Mouse (Mus musculus): ENCODE results near the gene Cela1. TPM values are rescaled to one million over a fixed set of nuclear protein-coding genes. Genes with fewer than 3 reads are reported as not detected.

The Cela1 gene
- total RNA-seq, 2 experiments from 2014 or later = 0.87 to 1.7 TPM

GRCm38 (mm10) chr15:100673585-100674391, 13.9 kb downstream of the Cela1 start:
- DNase-seq (ENCODE audit: low spot score in 2 of 2) = no peak

DNA sequence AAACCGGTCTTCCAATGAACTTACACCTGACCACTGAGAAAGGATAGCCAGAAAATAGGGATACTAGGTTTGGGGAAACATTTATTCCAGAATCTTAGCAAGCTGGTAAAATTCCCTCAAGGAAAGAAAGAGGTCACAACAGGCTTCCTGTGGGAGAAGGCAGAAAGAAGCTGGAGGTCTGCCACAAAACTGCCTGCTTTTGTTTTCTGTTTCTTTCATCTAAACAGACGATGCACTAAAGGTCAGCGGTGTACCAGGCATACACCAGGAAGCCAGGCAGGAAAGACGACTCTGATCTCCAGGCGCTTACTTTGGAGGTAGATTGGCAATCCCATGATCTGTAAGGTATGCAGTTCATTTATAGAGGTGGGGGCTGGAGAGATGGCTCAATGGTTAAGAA, 16.9 kb downstream of the Cela1 start:
- DNase-seq (ENCODE audit: low spot score in 2 of 2) = no peak

- no peak for DNase-seq (ENCODE audit: low spot score in 2 of 2)
Observed at GRCm38 (mm10) chr15:100670004-100670403, 17.7 kb downstream of the Cela1 start.

DNA sequence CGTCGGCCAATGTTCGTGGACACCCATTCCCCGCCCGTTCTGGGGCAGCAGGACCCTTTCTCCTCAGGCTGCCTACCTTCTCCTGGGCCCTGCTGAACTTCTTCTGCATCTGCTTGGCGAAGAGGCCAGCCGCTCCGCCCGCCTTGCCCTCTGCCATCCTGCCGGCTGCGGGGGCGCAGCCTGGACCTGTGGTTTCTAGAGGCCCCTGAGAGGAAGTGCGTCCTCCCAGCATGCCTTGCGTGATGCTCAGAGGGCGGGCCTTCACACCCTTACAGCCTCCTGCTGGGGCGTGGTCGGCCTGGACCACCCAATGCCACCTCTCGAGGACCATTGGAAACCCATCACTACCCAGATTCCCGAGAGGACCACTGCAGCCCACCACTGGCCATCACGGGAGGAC, 18.4 kb downstream of the Cela1 start, which contains the start of gene Bin2:
Bin2 (minus strand) TSS at position 217 of the 400 bp plus-strand sequence.
- peak in 1 of 2 experiments; percentile 30 for DNase-seq (ENCODE audit: low spot score in 2 of 2)

GRCm38 (mm10) chr15:100667871-100668545, 19.7 kb downstream of the Cela1 start:
- no peak for DNase-seq (ENCODE audit: low spot score in 2 of 2)

GRCm38 (mm10) chr15:100667420-100667819, 20.3 kb downstream of the Cela1 start:
- no peak for DNase-seq (ENCODE audit: low spot score in 2 of 2)

DNA sequence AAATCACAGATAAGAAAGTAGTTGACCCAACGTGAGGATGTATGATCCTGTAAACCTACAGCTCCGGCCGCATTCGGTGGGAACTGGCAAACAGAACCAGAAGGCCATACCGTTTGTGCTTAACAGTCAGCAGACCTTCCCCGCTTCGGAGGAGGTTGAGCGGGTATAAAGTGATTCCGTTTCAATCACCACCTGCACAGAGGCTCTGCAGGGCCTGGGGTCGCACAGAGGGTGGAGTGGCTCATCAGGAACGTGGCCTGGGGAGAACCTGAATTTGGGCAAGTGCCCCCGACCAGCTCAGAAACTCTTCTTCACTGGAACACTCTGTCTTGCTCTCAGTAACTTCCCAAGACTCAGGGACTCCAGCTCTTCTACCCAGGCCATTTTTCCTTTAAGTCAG, 20.9 kb downstream of the Cela1 start:
- no peak for DNase-seq (ENCODE audit: low spot score in 2 of 2)

GRCm38 (mm10) chr15:100666219-100666696, 21.5 kb downstream of the Cela1 start:
- no peak for DNase-seq (ENCODE audit: low spot score in 2 of 2)

GRCm38 (mm10) chr15:100665411-100666218, 22.1 kb downstream of the Cela1 start:
- DNase-seq (ENCODE audit: low spot score in 2 of 2) = no peak

GRCm38 (mm10) chr15:100664813-100665274, 22.9 kb downstream of the Cela1 start:
- DNase-seq (ENCODE audit: low spot score in 2 of 2) = no peak

DNA sequence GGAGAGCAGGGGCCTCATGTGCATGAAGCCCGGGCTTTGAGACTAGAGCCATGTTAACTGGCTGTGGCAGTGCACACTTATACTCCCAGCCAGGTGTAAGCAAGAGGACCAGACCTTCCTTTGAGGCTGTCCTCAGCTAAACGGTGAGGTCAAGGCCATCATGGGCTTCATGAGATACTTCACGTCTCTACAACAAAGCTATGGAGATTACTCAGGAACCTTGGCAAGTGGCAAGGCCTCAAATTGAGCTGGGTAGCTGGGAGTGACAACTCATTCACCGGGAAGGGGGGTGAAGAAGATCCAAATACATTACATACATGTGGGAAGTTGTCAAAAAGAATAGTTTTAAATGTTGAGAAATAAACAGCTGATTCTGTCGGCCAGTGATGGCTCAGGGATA, 26.9 kb downstream of the Cela1 start:
- DNase-seq (ENCODE audit: low spot score in 2 of 2) = no peak

DNA sequence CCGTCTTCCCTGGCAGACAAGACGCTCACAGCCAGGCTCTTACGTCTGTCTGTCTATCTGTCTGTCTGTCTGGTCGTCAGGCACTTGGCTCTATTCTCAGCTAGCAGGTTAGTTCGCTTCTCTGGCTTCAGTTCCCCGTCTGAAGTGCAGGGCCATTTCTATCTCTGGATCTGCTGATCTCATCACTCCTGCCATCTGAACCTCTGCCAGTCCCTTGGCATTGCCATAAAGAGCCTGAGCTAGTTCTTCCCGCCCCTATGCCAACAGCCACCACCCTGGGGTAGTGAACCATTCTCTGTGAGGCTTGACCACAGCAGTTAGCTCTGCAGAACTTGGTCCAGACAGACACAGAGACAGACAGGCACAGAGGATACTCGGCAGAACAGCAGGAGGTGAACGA, 27.4 kb downstream of the Cela1 start:
- DNase-seq (ENCODE audit: low spot score in 2 of 2) = peak in 1 of 2 experiments; percentile 28

DNA sequence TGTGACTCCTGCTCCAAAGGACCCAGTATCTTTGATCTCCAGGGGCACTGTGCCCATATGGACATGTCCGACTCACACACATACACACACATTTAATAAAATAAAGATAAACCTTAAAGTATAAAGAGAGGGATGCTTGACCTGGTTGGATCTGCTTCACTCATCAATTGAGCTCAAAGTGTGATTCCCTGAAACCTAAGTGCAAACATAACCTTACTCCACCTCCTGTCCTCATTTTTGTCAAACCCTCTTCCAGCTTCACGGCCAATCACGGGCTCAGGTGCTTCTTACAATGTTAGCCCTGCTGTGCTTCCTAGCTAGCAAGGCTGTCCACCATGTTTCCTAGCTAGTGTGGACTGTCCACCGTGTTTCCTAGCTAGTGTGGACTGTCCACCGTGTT, 32.5 kb downstream of the Cela1 start:
- DNase-seq (ENCODE audit: low spot score in 2 of 2) = no peak

- DNase-seq (ENCODE audit: low spot score in 2 of 2) = no peak
Observed at GRCm38 (mm10) chr15:100654271-100654670, 33.5 kb downstream of the Cela1 start.

DNA sequence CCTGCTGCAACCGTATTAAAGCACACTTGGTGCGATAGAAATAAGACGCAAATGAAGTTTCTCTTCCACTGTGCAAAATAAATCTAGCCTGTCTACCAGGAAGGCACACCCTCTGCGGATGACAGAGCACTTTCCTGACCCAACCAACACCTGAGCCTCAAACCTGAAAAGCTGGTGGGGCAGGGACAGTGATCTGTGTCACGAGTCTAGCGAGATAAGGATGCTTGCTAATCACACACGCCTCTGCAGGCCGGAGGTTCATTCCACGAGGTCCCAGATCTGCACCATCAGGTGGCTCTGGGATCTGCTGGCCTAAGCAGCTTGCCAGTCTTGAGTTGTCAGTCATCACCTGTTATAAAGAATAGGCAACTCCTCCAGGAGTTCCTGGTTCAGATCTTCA, 36.1 kb downstream of the Cela1 start:
- no peak for DNase-seq (ENCODE audit: low spot score in 2 of 2)

DNA sequence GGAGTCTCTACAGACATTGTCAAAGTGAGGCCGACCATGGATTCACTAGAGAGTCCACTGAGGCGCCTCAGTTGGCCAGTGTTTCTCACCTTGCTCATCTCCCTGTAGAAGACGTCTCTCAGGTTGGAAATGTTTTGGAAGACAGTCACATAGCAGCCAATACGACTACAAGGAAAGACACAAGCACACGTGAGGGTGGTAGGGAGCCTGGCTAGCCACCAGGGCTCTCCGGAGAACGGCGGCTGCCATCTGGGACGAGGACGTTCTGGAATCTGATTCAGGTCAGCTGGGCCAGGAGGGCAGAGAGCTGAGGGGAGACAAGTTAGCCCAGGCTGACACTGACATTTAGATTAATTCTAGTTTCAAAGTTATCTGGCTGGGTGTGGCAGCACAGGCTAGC, 37.6 kb downstream of the Cela1 start:
- no peak for DNase-seq (ENCODE audit: low spot score in 2 of 2)

- DNase-seq (ENCODE audit: low spot score in 2 of 2) = no peak
Observed at GRCm38 (mm10) chr15:100646161-100646560, 41.6 kb downstream of the Cela1 start.

GRCm38 (mm10) chr15:100642451-100642850, 45.3 kb downstream of the Cela1 start:
- no peak for DNase-seq (ENCODE audit: low spot score in 2 of 2)

DNA sequence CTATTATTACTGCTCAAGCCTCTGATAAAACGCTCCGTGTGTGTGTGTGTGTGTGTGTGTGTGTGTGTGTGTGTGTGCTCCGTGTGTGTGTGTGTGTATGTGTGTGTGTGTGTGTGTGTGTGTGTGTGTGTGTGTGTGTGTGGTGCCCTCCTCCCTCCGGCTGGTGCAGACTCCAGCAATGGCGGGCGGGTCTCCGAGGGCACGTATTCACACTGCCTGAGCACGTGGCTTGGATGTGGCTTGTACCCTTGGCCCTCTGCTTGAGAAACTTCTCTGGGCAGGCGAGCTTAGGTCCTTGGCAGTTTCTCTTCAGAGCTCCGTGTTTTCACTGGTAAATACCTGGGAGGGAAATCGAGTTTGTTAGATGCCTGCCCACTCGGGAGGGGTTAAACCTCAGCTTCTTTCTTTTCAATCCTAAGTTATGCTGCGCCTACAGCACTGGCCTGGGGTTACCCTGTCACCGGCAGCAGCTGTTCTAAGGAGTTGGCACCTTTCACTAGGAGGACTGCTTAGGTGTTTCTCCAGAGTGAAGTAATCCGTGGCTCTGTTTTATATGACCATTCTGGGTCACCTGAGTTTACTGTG, 46.4 kb downstream of the Cela1 start:
- no peak for DNase-seq (ENCODE audit: low spot score in 2 of 2)

- DNase-seq (ENCODE audit: low spot score in 2 of 2) = no peak
Observed at GRCm38 (mm10) chr15:100639972-100640750, 47.6 kb downstream of the Cela1 start.
